Mouse (Mus musculus) forebrain, embryonic 13.5 days (tissue): ENCODE data around the gene Rhof. TPM values are rescaled to one million over a fixed set of nuclear protein-coding genes. Genes with fewer than 3 reads are reported as not detected.
A peak's percentile ranks its signal among the peaks of the same experiment; 100 is the strongest.

Experiments used
- ATAC-seq: fragments of 200-750 bp; cut with Nextera tagmentation; 2 replicates; pipeline ENCODE4 v1.8.0; 2017
- H3K27ac ChIP-seq: fragments of 300-500 bp; sonication (generic); 2 replicates; pipeline ENCODE4 v1.5.1; 2015; ENCODE audit warnings: inconsistent platforms, mild to moderate bottlenecking, moderate library complexity
- H3K27me3 ChIP-seq: fragments of 300-500 bp; sonication (generic); 2 replicates; pipeline ENCODE4 v1.6.1; 2015; ENCODE audit warnings: mild to moderate bottlenecking, inconsistent platforms
- H3K36me3 ChIP-seq: fragments of 300-500 bp; sonication (generic); 2 replicates; pipeline ENCODE4 v1.6.1; 2015; ENCODE audit warnings: mild to moderate bottlenecking, inconsistent platforms; ENCODE audit not compliant: poor library complexity, severe bottlenecking
- H3K4me1 ChIP-seq: fragments of 300-500 bp; sonication (generic); 2 replicates; pipeline ENCODE4 v1.6.1; 2015; ENCODE audit warnings: inconsistent platforms
- H3K4me2 ChIP-seq: fragments of 300-500 bp; sonication (generic); 2 replicates; pipeline ENCODE4 v1.6.1; 2015; ENCODE audit warnings: inconsistent platforms, mild to moderate bottlenecking, moderate library complexity
- H3K4me3 ChIP-seq: fragments of 300-500 bp; sonication (generic); 2 replicates; pipeline ENCODE4 v1.5.1; 2015; ENCODE audit warnings: mild to moderate bottlenecking, inconsistent platforms
- H3K9ac ChIP-seq: fragments of 300-500 bp; sonication (generic); 2 replicates; pipeline ENCODE4 v1.6.1; 2015; ENCODE audit warnings: mild to moderate bottlenecking, inconsistent platforms
- H3K9me3 ChIP-seq: fragments of 300-500 bp; sonication (generic); replicated peaks from 2 replicates; pipeline ENCODE4 v1.6.1; 2016; ENCODE audit warnings: inconsistent platforms
- WGBS: fragments of 180-500 bp; shearing (Covaris S2); methylation state at CpG from one replicate; pipeline ENCODE4 v1.1.7; 2015; 5-methylcytosine and 5-hydroxymethylcytosine counted together
- polyA plus RNA-seq: library from polyadenylated mRNA; unstranded; fragments of >200 nt; fragmentation: Nextera tagmentation; extraction: Ambion mirVana; gene quantifications from 2 replicates; pipeline ENCODE4 v1.2.1, GENCODE M21; 2015

Rhof gene
- polyA plus RNA-seq, 1 experiment from 2014 or later, result 4.3 TPM

- Histone ChIP-seq H3K9me3 (no peaks in the 10 kb centered on the region), H3K4me2 (no peak overlapping the region), H3K27me3 (no peaks in the 10 kb centered on the region), H3K4me3 (no peak overlapping the region), H3K4me1 (no peaks in the 10 kb centered on the region), H3K36me3 (no peaks in the 10 kb centered on the region), H3K9ac (no peak overlapping the region), H3K27ac (no peak overlapping the region)
- ATAC-seq, result no peak
- 84% methylated on average over 10 of the region's 10 CpGs for WGBS
Observed at GRCm38 (mm10) chr5:123090560-123091306, 41.8 kb downstream of the Rhof start.

GRCm38 (mm10) chr5:123088784-123089183 is 43.7 kb downstream of the Rhof start:
- H3K9me3 ChIP-seq, result no peaks in the 10 kb centered on the region
- 92% methylated on average over 4 of the region's 4 CpGs for WGBS
- no peak overlapping the region for H3K27ac ChIP-seq
- no peak for ATAC-seq
- H3K36me3 ChIP-seq, result no peaks in the 10 kb centered on the region
- no peaks in the 10 kb centered on the region for H3K4me1 ChIP-seq
- no peaks in the 10 kb centered on the region for H3K27me3 ChIP-seq
- H3K4me2 ChIP-seq, result no peak overlapping the region
- no peak overlapping the region for H3K9ac ChIP-seq
- no peak overlapping the region for H3K4me3 ChIP-seq

GRCm38 (mm10) chr5:123086501-123086900 is 46.0 kb downstream of the Rhof start:
- no peaks in the 10 kb centered on the region for H3K4me1 ChIP-seq
- no peak for ATAC-seq
- H3K4me2 ChIP-seq, result no peak overlapping the region
- H3K9ac ChIP-seq, result no peak overlapping the region
- H3K36me3 ChIP-seq, result no peaks in the 10 kb centered on the region
- H3K4me3 ChIP-seq, result no peak overlapping the region
- no peak overlapping the region for H3K27ac ChIP-seq
- 76% methylated on average over 2 of the region's 2 CpGs for WGBS
- H3K9me3 ChIP-seq, result no peaks in the 10 kb centered on the region
- H3K27me3 ChIP-seq, result no peaks in the 10 kb centered on the region

- ATAC-seq, result no peak
- Histone ChIP-seq H3K27me3 (no peaks in the 10 kb centered on the region), H3K9me3 (no peaks in the 10 kb centered on the region; the same call in 1 of the 2 replicates), H3K4me2 (no peak overlapping the region), H3K36me3 (no peaks in the 10 kb centered on the region), H3K4me1 (no peaks in the 10 kb centered on the region), H3K4me3 (no peak overlapping the region), H3K27ac (no peak overlapping the region), H3K9ac (no peak overlapping the region)
- 81% methylated on average over 13 of the region's 13 CpGs for WGBS
Observed at GRCm38 (mm10) chr5:123083340-123084050, 49.0 kb downstream of the Rhof start.

- WGBS, result 94% methylated on average over 12 of the region's 13 CpGs
Observed at GRCm38 (mm10) chr5:123080510-123080909, 52.0 kb downstream of the Rhof start.

GRCm38 (mm10) chr5:123080041-123080440 is 52.5 kb downstream of the Rhof start:
- no peak for ATAC-seq
- Histone ChIP-seq H3K4me2 (no peak overlapping the region), H3K36me3 (no peaks in the 10 kb centered on the region), H3K4me3 (no peak overlapping the region), H3K9ac (no peak overlapping the region), H3K9me3 (no peaks in the 10 kb centered on the region; the same call in 1 of the 2 replicates), H3K27ac (no peak overlapping the region), H3K4me1 (peaks cover 24% of the 10 kb centered on the region), H3K27me3 (peaks cover 3% of the 10 kb centered on the region; the same call in 1 of the 2 replicates)
- WGBS, result 90% methylated on average over 8 of the region's 8 CpGs

More at GRCm38 (mm10) chr5:123080510-123080909, 52.0 kb downstream of the Rhof start:
- H3K9me3 ChIP-seq, result no peaks in the 10 kb centered on the region; the same call in 1 of the 2 replicates
- no peak overlapping the region for H3K4me3 ChIP-seq
- H3K27ac ChIP-seq, result no peak overlapping the region
- no peaks in the 10 kb centered on the region for H3K36me3 ChIP-seq
- peaks cover 19% of the 10 kb centered on the region for H3K4me1 ChIP-seq
- no peak overlapping the region for H3K9ac ChIP-seq
- no peak overlapping the region for H3K4me2 ChIP-seq
- peaks cover 3% of the 10 kb centered on the region; the same call in 1 of the 2 replicates for H3K27me3 ChIP-seq
- no peak for ATAC-seq

GRCm38 (mm10) chr5:123079568-123079967 is 52.9 kb downstream of the Rhof start:
- WGBS, result 100% methylated on average over 1 of the region's 1 CpGs

GRCm38 (mm10) chr5:123076419-123077281 is 55.8 kb downstream of the Rhof start:
- Histone ChIP-seq H3K9me3 (no peaks in the 10 kb centered on the region; the same call in 1 of the 2 replicates), H3K27ac (no peak overlapping the region), H3K4me2 (peak overlapping the region; percentile 98), H3K9ac (peak overlapping the region; percentile 79), H3K36me3 (no peaks in the 10 kb centered on the region), H3K27me3 (peaks cover 3% of the 10 kb centered on the region; the same call in 1 of the 2 replicates), H3K4me3 (peak overlapping the region; percentile 70), H3K4me1 (peaks cover 25% of the 10 kb centered on the region)
- WGBS, result 4% methylated on average over 35 of the region's 35 CpGs
- ATAC-seq, result peak; percentile 76

More at GRCm38 (mm10) chr5:123079568-123079967, 52.9 kb downstream of the Rhof start:
- Histone ChIP-seq H3K9me3 (no peaks in the 10 kb centered on the region; the same call in 1 of the 2 replicates), H3K4me2 (no peak overlapping the region), H3K27ac (no peak overlapping the region), H3K9ac (no peak overlapping the region), H3K4me3 (no peak overlapping the region), H3K4me1 (peaks cover 25% of the 10 kb centered on the region), H3K36me3 (no peaks in the 10 kb centered on the region), H3K27me3 (peaks cover 3% of the 10 kb centered on the region; the same call in 1 of the 2 replicates)
- ATAC-seq, result no peak

- Histone ChIP-seq H3K4me3 (peak overlapping the region; percentile 70), H3K9ac (peak overlapping the region; percentile 79), H3K4me2 (peak overlapping the region; percentile 98), H3K27ac (no peak overlapping the region), H3K27me3 (peaks cover 3% of the 10 kb centered on the region; the same call in 1 of the 2 replicates), H3K9me3 (no peaks in the 10 kb centered on the region; the same call in 1 of the 2 replicates), H3K4me1 (peaks cover 25% of the 10 kb centered on the region), H3K36me3 (no peaks in the 10 kb centered on the region)
- 9% methylated on average over 45 of the region's 45 CpGs for WGBS
- ATAC-seq, result peak; percentile 95
Observed at GRCm38 (mm10) chr5:123075576-123076418, 56.7 kb downstream of the Rhof start.

DNA sequence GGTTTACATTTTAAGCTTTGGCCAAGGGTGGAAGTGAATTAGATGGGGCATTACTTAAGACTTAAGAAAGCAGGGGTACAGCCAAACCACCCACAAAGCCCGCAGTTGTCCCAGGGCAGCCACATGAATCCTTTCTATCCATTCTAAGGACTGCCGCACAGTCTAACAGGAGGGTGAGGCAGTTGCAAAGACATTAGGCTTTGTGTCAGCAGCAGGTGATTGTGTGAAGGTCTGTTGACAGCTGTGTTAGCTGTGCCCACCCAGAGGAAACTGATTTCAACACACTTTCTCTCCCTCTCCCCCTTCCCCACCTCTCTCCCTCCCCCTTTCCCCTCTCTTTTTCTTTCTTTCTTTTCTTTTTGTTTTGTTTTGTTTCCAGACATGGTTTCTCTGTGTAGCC is 63.8 kb downstream of the Rhof start:
- Histone ChIP-seq H3K4me1 (no peaks in the 10 kb centered on the region), H3K4me3 (no peak overlapping the region), H3K27ac (no peak overlapping the region), H3K9me3 (no peaks in the 10 kb centered on the region), H3K27me3 (no peaks in the 10 kb centered on the region), H3K9ac (no peak overlapping the region), H3K36me3 (no peaks in the 10 kb centered on the region), H3K4me2 (no peak overlapping the region)
- 93% methylated on average over 2 of the region's 2 CpGs for WGBS
- ATAC-seq, result no peak

GRCm38 (mm10) chr5:123068115-123068514 is 64.4 kb downstream of the Rhof start, which contains the start of gene Tmem120b:
Gene Tmem120b (plus strand): TSS chr5:123068415.
- H3K4me1 ChIP-seq, result no peaks in the 10 kb centered on the region
- no peaks in the 10 kb centered on the region for H3K36me3 ChIP-seq
- H3K27me3 ChIP-seq, result no peaks in the 10 kb centered on the region
- no peak within 1 kb of the TSS for H3K4me2 ChIP-seq
- 91% methylated on average over 12 of the region's 12 CpGs for WGBS
- no peaks in the 10 kb centered on the region for H3K9me3 ChIP-seq
- H3K4me3 ChIP-seq, result no peak within 1 kb of the TSS
- no peak for ATAC-seq
- no peak within 1 kb of the TSS for H3K9ac ChIP-seq
- no peak within 1 kb of the TSS for H3K27ac ChIP-seq
